Mouse (Mus musculus) kidney, embryonic 16.5 days (tissue): ENCODE results near the gene Cstb. TPM values are rescaled to one million over a fixed set of nuclear protein-coding genes. Genes with fewer than 3 reads are reported as not detected.

Source experiments
- ATAC-seq: fragments of 200-750 bp; cut with Nextera tagmentation; 2 replicates; pipeline ENCODE4 v1.8.0; 2017; ENCODE audit warnings: moderate TSS enrichment; ENCODE audit not compliant: low FRiP score, low TSS enrichment
- H3K27ac ChIP-seq: fragments of 300-500 bp; sonication (generic); 2 replicates; pipeline ENCODE4 v1.5.1; 2014; ENCODE audit warnings: low read length
- H3K27me3 ChIP-seq: fragments of 300-500 bp; sonication (generic); 2 replicates; pipeline ENCODE4 v1.6.1; 2014; ENCODE audit warnings: low read length, control low read depth, mixed read lengths; ENCODE audit not compliant: insufficient read depth
- H3K36me3 ChIP-seq: fragments of 300-500 bp; sonication (generic); 2 replicates; pipeline ENCODE4 v1.6.1; 2014; ENCODE audit warnings: low read length, control low read depth, mixed read lengths; ENCODE audit not compliant: insufficient read depth
- H3K4me1 ChIP-seq: fragments of 300-500 bp; sonication (generic); 2 replicates; pipeline ENCODE4 v1.6.1; 2014; ENCODE audit warnings: low read length, control low read depth, mixed read lengths; ENCODE audit not compliant: insufficient read depth
- H3K4me2 ChIP-seq: fragments of 300-500 bp; sonication (generic); replicated peaks from 2 replicates; pipeline ENCODE4 v1.6.1; 2014; ENCODE audit warnings: low read depth, low read length
- H3K4me3 ChIP-seq: fragments of 300-500 bp; sonication (generic); 2 replicates; pipeline ENCODE4 v1.5.1; 2014; ENCODE audit warnings: mild to moderate bottlenecking, low read length
- H3K9ac ChIP-seq: fragments of 300-500 bp; sonication (generic); replicated peaks from 2 replicates; pipeline ENCODE4 v1.6.1; 2014; ENCODE audit warnings: low read length
- H3K9me3 ChIP-seq: fragments of 300-500 bp; sonication (generic); 2 replicates; pipeline ENCODE4 v1.6.1; 2016; ENCODE audit warnings: low read length, control low read depth
- WGBS: fragments of 180-500 bp; shearing (Covaris S2); extraction: QIAGEN DNeasy Blood & Tissue Kit; methylation state at CpG from one replicate; pipeline ENCODE4 v1.1.7; 2014; 5-methylcytosine and 5-hydroxymethylcytosine counted together
- polyA plus RNA-seq: library from polyadenylated mRNA; unstranded; fragments of >200 nt; fragmentation: Nextera tagmentation; extraction: Ambion mirVana; gene quantifications from 2 replicates; pipeline ENCODE4 v1.2.1, GENCODE M21; 2015

Gene Cstb
- polyA plus RNA-seq, 1 experiment from 2014 or later, result 191 TPM

DNA sequence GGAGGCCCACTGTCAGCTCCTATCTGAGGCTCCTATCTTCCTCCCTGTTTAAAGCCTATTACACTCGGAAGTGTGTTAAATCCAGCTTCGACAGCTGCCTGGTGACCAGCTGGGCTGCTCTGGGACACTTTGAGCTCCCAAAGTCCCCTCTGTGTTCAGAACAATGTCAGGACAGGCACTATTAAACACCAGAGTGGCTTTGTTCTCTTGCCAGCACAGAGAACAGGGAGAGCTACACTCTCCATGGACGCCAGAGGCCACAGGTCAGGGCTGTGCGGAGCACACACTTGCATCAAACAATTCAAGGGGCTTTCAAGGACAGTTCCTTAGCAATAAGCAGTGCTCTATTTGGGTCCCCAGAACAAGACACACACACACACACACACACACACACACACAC is 27.2 kb downstream of the Cstb start:
- no peaks in the 10 kb centered on the region for H3K27me3 ChIP-seq
- no peak overlapping the region for H3K9ac ChIP-seq
- H3K36me3 ChIP-seq, result peaks cover 17% of the 10 kb centered on the region
- H3K9me3 ChIP-seq, result no peaks in the 10 kb centered on the region
- no peak for ATAC-seq
- H3K4me3 ChIP-seq, result no peak overlapping the region
- H3K4me1 ChIP-seq, result peaks cover 8% of the 10 kb centered on the region
- H3K27ac ChIP-seq, result no peak overlapping the region
- WGBS, result 47% methylated on average over 4 of the region's 4 CpGs
- H3K4me2 ChIP-seq, result no peak overlapping the region

DNA sequence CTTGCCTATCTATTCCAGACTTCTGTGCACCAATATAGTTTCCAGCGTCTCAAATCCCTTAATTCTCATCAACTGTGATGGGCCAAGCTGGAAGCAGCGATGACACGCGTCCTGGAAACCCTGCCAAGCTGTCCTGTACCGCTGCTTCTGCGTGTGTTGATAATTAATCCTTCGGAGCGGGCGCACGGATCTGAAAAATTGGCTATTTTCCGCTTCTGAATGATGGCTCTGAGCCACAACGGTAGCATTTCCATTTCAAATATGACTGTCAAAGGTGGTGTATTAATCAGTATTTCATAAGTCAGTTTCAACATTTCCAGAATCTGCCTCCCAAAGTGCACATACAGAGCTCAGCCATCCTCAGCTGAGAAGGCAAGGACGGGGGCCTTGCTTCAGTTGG is 31.2 kb downstream of the Cstb start:
- no peak overlapping the region for H3K9ac ChIP-seq
- no peaks in the 10 kb centered on the region for H3K27me3 ChIP-seq
- H3K4me2 ChIP-seq, result no peak overlapping the region
- no peak overlapping the region for H3K4me3 ChIP-seq
- no peak for ATAC-seq
- no peak overlapping the region for H3K27ac ChIP-seq
- peaks cover 20% of the 10 kb centered on the region for H3K4me1 ChIP-seq
- H3K9me3 ChIP-seq, result no peaks in the 10 kb centered on the region
- no peaks in the 10 kb centered on the region for H3K36me3 ChIP-seq
- 89% methylated on average over 13 of the region's 13 CpGs for WGBS

DNA sequence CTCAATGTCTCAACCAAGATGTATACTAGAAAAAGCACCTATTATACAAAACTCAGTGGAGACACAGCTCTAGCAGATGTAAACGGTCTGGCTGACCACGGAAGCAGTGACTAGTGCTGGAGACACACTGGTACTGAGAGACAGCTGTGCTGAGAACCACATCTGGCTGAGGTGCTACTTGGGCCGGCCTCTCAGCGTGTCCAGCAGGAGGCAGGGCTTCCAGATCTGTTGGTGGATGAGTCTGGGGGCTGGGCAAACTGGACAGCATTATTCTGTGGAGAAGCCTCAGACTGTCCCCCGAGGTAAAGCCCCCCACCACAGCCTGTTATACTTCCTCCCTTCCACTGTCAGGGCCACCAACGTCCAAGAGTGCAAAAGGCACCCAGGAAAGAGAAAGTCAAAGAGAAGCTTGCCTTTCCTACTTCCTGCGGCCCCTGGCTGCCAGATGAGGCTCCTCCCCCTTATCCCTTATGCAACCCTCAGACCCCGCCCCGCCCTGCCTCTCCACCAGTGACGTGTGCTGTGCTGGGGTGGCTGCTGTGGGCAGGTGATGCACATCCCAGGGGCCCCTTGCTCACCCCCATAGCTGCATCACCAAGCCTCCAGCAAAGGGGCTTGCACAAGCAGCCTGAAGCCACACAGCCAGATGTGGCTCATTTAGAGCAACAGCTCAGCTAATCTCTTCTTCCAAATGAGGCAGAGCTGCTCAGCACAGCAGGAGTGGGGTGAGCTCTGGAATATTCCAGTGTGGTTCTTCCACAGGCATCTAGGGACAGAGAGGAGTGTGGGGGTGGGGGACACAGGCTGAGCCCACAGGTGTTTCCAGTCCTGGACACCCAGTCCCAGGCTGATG is 32.3 kb downstream of the Cstb start:
- H3K27me3 ChIP-seq, result no peaks in the 10 kb centered on the region
- no peak overlapping the region for H3K4me3 ChIP-seq
- no peak overlapping the region for H3K9ac ChIP-seq
- H3K4me2 ChIP-seq, result peak overlapping the region; percentile 30; the same call in 1 of the 2 replicates
- H3K27ac ChIP-seq, result no peak overlapping the region
- peak; percentile 49; the same call in 1 of the 2 replicates for ATAC-seq
- H3K36me3 ChIP-seq, result no peaks in the 10 kb centered on the region
- no peaks in the 10 kb centered on the region for H3K9me3 ChIP-seq
- WGBS, result 29% methylated on average over 10 of the region's 10 CpGs
- peaks cover 20% of the 10 kb centered on the region for H3K4me1 ChIP-seq

DNA sequence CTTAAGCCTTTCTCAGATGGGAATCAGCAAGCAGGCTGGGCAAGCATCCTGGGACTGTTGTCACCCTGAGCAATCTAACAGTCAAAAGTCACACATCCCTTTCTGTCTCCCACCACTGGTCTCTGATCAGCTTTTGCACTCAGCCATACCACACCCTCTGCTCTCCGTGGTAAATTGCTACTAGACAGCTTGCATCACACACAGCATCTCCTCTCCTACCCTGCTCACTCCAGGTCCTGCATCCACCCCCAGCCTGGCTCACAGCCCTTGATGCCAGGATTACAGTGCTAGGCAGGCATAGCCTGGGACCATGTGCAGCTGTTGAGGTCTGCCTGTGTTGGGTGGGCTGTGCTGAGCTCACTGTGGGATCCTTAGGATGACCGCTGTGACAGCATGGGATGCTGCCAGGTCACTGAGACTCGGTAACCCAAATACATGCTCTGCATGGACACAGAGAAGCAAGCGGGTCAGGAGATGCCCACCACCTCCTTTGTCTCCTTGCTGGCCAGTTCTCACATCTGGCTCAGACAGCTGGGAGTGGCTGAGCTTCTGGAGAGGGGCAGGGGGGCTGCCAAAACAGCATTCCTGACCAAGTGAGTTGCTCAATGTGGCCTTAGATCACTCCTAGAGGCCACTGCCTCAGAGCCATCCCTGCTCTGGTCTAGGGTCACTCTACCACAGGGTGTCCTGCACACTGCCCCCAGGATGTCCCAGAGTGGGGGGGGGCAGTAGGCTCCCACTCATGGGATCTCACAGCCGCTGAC is 33.1 kb downstream of the Cstb start:
- 73% methylated on average over 5 of the region's 5 CpGs for WGBS
- no peak for ATAC-seq
- no peak overlapping the region for H3K27ac ChIP-seq

DNA sequence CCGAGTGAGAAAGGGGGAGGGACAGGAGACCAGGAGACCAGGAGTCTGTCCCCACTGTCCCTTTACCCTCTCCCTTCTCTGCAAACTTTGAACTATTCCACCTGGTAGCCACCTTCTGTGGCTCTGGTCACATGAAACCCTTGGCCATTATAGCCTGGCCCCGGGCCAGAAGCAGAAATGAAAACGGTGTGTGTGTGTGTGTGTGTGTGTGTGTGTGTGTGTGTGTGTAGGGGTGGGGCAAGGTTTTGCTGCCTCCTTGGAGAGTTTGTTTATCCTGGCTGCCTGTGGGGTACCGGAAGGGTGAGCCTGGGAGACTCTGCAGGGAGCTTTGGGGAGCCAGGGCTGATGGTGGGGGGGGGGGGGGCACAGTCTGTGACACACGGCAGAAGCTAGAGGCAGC is 35.0 kb downstream of the Cstb start:
- Histone ChIP-seq H3K9me3 (no peaks in the 10 kb centered on the region), H3K27ac (peak overlapping the region; percentile 23; the same call in 1 of the 2 replicates), H3K4me1 (peaks cover 22% of the 10 kb centered on the region), H3K36me3 (no peaks in the 10 kb centered on the region), H3K4me2 (no peak overlapping the region), H3K9ac (no peak overlapping the region), H3K27me3 (no peaks in the 10 kb centered on the region), H3K4me3 (no peak overlapping the region)
- no peak for ATAC-seq
- WGBS, result 13% methylated on average over 5 of the region's 5 CpGs

More for the DNA sequence above, 33.1 kb downstream of the Cstb start:
- H3K4me3 ChIP-seq, result no peak overlapping the region
- no peaks in the 10 kb centered on the region for H3K27me3 ChIP-seq
- peaks cover 18% of the 10 kb centered on the region for H3K4me1 ChIP-seq
- H3K36me3 ChIP-seq, result no peaks in the 10 kb centered on the region
- H3K9ac ChIP-seq, result no peak overlapping the region
- H3K9me3 ChIP-seq, result no peaks in the 10 kb centered on the region
- H3K4me2 ChIP-seq, result no peak overlapping the region

DNA sequence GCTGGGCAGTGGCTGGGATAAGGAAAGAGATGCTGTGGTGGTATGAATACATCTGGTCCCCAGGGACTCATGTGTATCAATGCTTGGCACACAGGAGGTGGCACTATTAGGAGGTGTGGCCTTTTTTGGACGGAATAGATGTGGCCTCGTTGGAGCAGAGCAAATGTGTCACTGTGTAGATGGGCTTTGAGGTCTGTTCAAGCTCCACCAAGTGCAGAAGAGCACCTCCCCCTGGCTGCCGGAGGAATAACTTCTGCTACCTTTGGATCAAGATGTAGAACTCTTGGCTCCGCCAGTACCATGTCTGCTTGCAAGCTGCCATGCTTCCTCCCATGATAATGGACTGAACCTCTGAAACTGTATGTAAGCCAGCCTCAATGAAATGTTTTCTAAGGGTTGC is 36.3 kb downstream of the Cstb start:
- H3K4me3 ChIP-seq, result no peak overlapping the region
- H3K9me3 ChIP-seq, result no peaks in the 10 kb centered on the region
- H3K36me3 ChIP-seq, result no peaks in the 10 kb centered on the region
- ATAC-seq, result no peak
- no peak overlapping the region for H3K27ac ChIP-seq
- WGBS, result 65% methylated on average over 4 of the region's 4 CpGs
- no peak overlapping the region for H3K9ac ChIP-seq
- H3K4me2 ChIP-seq, result no peak overlapping the region
- no peaks in the 10 kb centered on the region for H3K27me3 ChIP-seq
- H3K4me1 ChIP-seq, result peaks cover 22% of the 10 kb centered on the region

DNA sequence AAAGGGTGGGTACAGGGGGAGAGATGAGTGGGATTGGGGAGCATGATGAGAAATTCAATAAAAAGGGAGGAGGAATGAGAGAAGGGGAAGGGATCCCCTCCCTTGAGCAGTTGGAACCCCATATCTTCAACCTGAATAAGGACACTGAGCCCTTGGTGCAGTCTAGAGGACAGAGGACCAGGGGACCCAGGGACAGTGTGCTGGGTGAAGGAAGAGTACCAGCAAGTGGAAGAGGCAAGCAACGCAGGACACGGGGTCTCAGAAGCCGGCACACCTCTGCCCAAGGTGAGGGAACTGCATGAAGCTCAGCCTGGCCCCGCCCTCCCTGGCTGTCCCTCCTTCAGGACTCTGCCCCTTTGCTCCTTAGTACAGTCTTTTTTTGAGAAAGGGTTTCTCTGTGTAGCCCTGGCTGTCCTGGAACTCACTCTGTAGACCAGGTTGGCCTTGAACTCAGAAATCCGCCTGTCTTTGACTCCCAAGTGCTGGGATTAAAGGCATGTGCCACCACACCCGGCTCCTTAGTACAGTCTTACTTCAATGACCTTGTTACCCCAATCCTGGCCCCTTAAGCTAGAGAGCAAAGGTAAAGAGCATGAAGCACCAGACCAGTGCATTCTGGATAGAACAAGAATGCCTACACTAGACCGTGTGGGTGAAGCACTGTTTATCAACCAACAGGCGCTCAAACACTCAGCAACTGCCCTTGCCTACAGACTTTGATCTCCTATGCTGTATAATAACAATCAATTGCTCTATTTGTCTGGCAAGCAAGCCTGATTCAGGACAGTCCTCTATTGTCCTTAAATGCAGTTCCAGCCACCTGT is 37.7 kb downstream of the Cstb start:
- Histone ChIP-seq H3K27ac (peak overlapping the region; percentile 48), H3K27me3 (no peaks in the 10 kb centered on the region), H3K36me3 (no peaks in the 10 kb centered on the region), H3K4me3 (peak overlapping the region; percentile 56), H3K9me3 (no peaks in the 10 kb centered on the region), H3K4me1 (peaks cover 15% of the 10 kb centered on the region), H3K9ac (peak overlapping the region; percentile 69; the same call in 1 of the 2 replicates), H3K4me2 (peak overlapping the region; percentile 91)
- ATAC-seq, result peak; percentile 21; the same call in 1 of the 2 replicates
- 78% methylated on average over 8 of the region's 8 CpGs for WGBS

DNA sequence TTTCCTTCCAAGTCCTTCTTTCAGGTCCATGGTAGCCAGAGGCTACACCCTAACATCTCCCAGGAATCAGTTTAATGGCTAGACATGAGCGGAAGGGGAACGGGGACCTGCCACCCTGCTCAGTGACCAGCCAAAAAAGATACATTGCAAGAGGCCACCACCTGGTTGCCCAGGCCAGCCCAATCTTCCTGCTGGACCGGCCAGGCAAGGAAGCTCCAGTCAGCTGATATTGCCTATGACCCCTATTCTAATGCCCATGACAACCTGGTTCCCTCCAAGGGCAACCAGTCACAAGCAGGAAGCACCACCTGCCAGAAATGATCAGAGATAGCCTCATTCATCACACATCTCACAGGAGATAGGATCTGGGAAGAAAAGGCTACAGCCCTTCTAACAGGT is 38.3 kb downstream of the Cstb start:
- Histone ChIP-seq H3K4me3 (peak overlapping the region; percentile 56), H3K27ac (peak overlapping the region; percentile 25; the same call in 1 of the 2 replicates), H3K9me3 (no peaks in the 10 kb centered on the region), H3K36me3 (no peaks in the 10 kb centered on the region), H3K9ac (peak overlapping the region; percentile 69), H3K27me3 (no peaks in the 10 kb centered on the region), H3K4me1 (peaks cover 15% of the 10 kb centered on the region), H3K4me2 (peak overlapping the region; percentile 91)
- whole genome bisulfite sequencing, result 65% methylated on average over 3 of the region's 3 CpGs
- no peak for ATAC-seq

DNA sequence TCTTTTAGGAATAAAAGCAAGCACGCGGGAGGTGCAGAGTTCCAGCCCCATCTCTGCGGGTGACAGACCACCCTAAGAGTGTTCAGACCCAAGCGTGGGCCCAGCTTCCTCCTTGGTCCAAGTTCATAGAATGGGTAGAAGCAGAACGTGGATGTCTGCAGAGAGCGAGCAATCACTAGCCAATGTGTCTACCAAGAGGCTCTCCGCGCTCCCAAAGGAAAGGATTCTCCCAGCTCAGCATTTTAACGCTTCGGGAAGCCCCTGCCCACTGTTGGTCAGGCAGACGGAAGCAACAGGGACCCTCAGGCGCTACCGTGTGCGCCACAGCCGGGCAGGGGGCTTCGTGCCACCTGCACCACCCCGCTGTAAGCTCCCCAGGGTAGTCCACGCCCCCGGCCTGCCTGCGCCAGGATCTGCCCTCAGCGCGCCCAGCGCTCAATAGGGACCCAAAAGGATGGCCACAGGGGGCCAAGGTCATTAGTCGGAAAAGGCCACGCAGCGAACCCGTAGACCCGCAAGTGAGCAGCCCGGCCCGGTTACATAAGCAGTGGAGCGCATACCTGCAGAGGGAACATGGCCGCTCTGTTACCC is 38.8 kb downstream of the Cstb start:
- no peaks in the 10 kb centered on the region for H3K36me3 ChIP-seq
- peak; percentile 35; the same call in 1 of the 2 replicates for ATAC-seq
- WGBS, result 2% methylated on average over 32 of the region's 32 CpGs
- H3K4me3 ChIP-seq, result peak overlapping the region; percentile 56
- peaks cover 15% of the 10 kb centered on the region for H3K4me1 ChIP-seq
- H3K9ac ChIP-seq, result peak overlapping the region; percentile 69
- no peaks in the 10 kb centered on the region for H3K27me3 ChIP-seq
- H3K9me3 ChIP-seq, result no peaks in the 10 kb centered on the region
- H3K27ac ChIP-seq, result peak overlapping the region; percentile 25; the same call in 1 of the 2 replicates
- H3K4me2 ChIP-seq, result peak overlapping the region; percentile 91
